Mouse (Mus musculus) liver, embryonic 16.5 days (tissue): Measurements from ENCODE around the gene Numa1. TPM values are rescaled to one million over a fixed set of nuclear protein-coding genes. Genes with fewer than 3 reads are reported as not detected.
"Not testable (repeated sequence)": the region's sequence is repeated elsewhere in the genome, so short reads cannot be mapped to it uniquely, and the experiment has no call there.

Experiments
- ATAC-seq: fragments of 200-750 bp; cut with Nextera tagmentation; 2 replicates; pipeline ENCODE4 v1.8.0; 2017; ENCODE audit warnings: low read depth, mild to moderate bottlenecking, moderate number of reproducible peaks, moderate library complexity
- H3K27ac ChIP-seq: fragments of 300-500 bp; sonication (generic); 2 replicates; pipeline ENCODE4 v1.5.1; 2014; ENCODE audit warnings: mild to moderate bottlenecking, low read length
- H3K27me3 ChIP-seq: fragments of 300-500 bp; sonication (generic); 2 replicates; pipeline ENCODE4 v1.6.1; 2014; ENCODE audit warnings: low read depth, low read length, mixed read lengths; ENCODE audit not compliant: control insufficient read depth, insufficient read depth
- H3K36me3 ChIP-seq: fragments of 300-500 bp; sonication (generic); 2 replicates; pipeline ENCODE4 v1.6.1; 2014; ENCODE audit warnings: mild to moderate bottlenecking; ENCODE audit not compliant: control insufficient read depth, insufficient read depth
- H3K4me1 ChIP-seq: fragments of 300-500 bp; sonication (generic); 2 replicates; pipeline ENCODE4 v1.6.1; 2014; ENCODE audit warnings: low read depth, low read length, mixed read lengths; ENCODE audit not compliant: control insufficient read depth
- H3K4me2 ChIP-seq: fragments of 300-500 bp; sonication (generic); 2 replicates; pipeline ENCODE4 v1.6.1; 2014; ENCODE audit warnings: low read depth, low read length, mixed read lengths
- H3K4me3 ChIP-seq: fragments of 300-500 bp; sonication (generic); 2 replicates; pipeline ENCODE4 v1.5.1; 2014; ENCODE audit warnings: low read depth, mild to moderate bottlenecking, low read length
- H3K9ac ChIP-seq: fragments of 300-500 bp; sonication (generic); 2 replicates; pipeline ENCODE4 v1.6.1; 2014; ENCODE audit warnings: low read depth, low read length
- H3K9me3 ChIP-seq: fragments of 300-500 bp; sonication (generic); replicated peaks from 2 replicates; pipeline ENCODE4 v1.6.1; 2016; ENCODE audit warnings: low read length; ENCODE audit not compliant: control insufficient read depth
- WGBS: fragments of 180-500 bp; shearing (Covaris S2); extraction: QIAGEN DNeasy Blood & Tissue Kit; methylation state at CpG from one replicate; pipeline ENCODE4 v1.1.7; 2014; ENCODE audit not compliant: insufficient replicate concordance; 5-methylcytosine and 5-hydroxymethylcytosine counted together
- polyA plus RNA-seq: library from polyadenylated mRNA; unstranded; fragments of >200 nt; fragmentation: Nextera tagmentation; extraction: Ambion mirVana; gene quantifications from 2 replicates; pipeline ENCODE4 v1.2.1, GENCODE M21; 2015

Numa1 gene
- polyA plus RNA-seq, 1 experiment from 2014 or later, result 32.1 TPM

- no peak overlapping the region for H3K4me3 ChIP-seq
- 0 out of 2 replicates have a peak, but pooled peaks have one; percentile 7 for ATAC-seq
- H3K4me1 ChIP-seq, result no peaks in the 10 kb centered on the region
- H3K27ac ChIP-seq, result no peak overlapping the region
- no peaks in the 10 kb centered on the region for H3K27me3 ChIP-seq
- peaks cover 24% of the 10 kb centered on the region for H3K36me3 ChIP-seq
- no peaks in the 10 kb centered on the region for H3K9me3 ChIP-seq
- no peak overlapping the region for H3K9ac ChIP-seq
- 82% methylated on average over 9 of the region's 9 CpGs for WGBS
- no peak overlapping the region for H3K4me2 ChIP-seq
These were observed 89.9 kb downstream of the Numa1 start for GRCm38 (mm10) chr7:102023821-102024220.

DNA sequence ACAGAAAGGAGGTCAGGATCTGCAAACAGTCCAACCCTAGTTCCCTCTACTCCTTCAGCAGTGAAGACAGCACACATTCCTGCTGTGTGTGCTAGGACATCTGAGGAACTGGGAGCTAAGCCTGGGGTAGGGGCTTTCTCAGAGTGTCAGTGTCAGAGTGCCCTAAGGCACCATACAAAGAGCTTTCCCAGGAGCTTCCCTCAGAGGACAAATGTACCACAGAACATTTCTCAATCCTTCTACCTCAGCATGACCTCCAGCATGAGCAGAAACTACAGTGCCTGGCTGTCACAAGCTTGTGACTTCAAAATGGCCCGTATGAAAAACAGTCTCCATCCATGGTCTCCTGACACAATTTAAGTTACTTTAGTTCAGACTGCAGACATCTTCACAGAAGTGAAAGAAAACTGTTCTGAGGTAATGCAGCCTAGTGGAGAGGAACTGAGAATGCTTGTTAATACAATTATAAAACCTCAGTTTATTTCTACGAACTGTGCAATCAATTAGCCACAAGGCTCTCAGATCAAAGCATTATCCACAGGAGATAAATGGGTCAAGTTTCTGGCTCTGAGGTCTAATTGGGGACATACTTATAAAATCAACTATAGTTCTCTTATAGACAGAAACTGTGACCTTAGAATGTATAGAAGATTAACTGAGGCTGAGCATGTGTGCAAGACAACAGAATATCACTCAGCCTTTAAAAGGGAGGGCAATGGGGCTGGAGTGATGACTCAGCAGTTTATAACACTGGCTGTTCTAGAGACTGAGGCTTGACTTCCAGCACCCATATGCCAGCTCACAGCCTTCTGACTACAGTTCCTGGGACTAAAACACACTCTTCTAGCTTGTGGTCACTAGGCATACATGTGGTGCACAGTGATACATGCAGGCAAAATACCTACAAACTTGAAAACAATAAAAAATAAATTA lies 91.5 kb downstream of the Numa1 start:
- Histone ChIP-seq H3K4me2 (no peak overlapping the region), H3K27ac (no peak overlapping the region), H3K36me3 (peaks cover 21% of the 10 kb centered on the region), H3K9ac (no peak overlapping the region), H3K4me3 (no peak overlapping the region), H3K9me3 (no peaks in the 10 kb centered on the region), H3K27me3 (no peaks in the 10 kb centered on the region), H3K4me1 (no peaks in the 10 kb centered on the region)
- 83% methylated on average over 2 of the region's 2 CpGs for WGBS
- ATAC-seq, result no peak

DNA sequence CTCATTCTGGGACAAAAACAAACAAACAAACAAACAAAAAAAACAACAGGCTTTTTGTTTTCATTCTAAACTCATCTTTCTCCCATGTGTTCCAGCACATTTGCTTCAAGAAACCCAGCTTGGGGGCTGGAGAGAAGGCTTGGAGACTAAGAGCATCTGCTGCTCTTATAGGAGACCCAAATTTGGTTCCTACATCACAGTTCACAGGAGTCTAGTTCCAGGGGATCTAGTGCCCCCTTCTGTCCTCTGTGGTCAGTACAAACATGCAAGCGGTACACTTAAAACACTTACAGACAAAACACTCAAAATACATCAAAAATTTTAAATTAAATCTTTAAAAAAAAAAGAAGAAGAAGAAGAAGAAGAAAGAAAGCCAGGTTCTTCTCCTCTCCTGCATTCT lies 101.0 kb downstream of the Numa1 start:
- Histone ChIP-seq H3K9me3 (no peaks in the 10 kb centered on the region), H3K36me3 (peaks cover 19% of the 10 kb centered on the region), H3K4me2 (no peak overlapping the region), H3K4me3 (no peak overlapping the region), H3K4me1 (no peaks in the 10 kb centered on the region), H3K27ac (no peak overlapping the region), H3K9ac (no peak overlapping the region), H3K27me3 (no peaks in the 10 kb centered on the region)
- 86% methylated on average over 1 of the region's 1 CpGs for WGBS
- no peak for ATAC-seq

- Histone ChIP-seq H3K9ac (no peak overlapping the region), H3K36me3 (peaks cover 19% of the 10 kb centered on the region), H3K4me1 (no peaks in the 10 kb centered on the region), H3K9me3 (no peaks in the 10 kb centered on the region), H3K4me3 (no peak overlapping the region), H3K27ac (no peak overlapping the region), H3K27me3 (no peaks in the 10 kb centered on the region), H3K4me2 (no peak overlapping the region)
- 78% methylated on average over 2 of the region's 2 CpGs for WGBS
- ATAC-seq, result no peak
These were observed 101.6 kb downstream of the Numa1 start for GRCm38 (mm10) chr7:102035534-102035933.

DNA sequence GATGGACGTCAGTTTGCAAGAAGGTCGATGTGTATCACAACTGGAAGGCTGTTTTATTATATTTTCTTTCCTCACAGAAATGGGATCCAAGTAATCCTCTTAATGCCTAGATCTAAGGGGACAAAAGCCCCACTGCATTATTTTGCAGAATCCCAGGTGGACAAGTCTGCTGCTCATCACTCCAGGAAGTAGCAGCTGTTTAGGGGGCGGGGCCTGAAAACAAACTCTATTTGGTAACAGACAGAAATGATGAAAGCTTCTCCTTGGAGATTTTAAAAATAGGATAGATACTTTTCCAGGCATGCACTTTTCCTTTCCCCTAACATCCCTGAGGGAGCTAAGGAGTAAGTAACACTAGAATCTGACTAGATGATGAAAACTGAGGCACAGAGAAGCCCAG lies 103.4 kb downstream of the Numa1 start:
- H3K27ac ChIP-seq, result no peak overlapping the region
- no peak for ATAC-seq
- no peaks in the 10 kb centered on the region for H3K9me3 ChIP-seq
- no peak overlapping the region for H3K4me2 ChIP-seq
- H3K27me3 ChIP-seq, result no peaks in the 10 kb centered on the region
- H3K36me3 ChIP-seq, result peaks cover 19% of the 10 kb centered on the region
- H3K4me1 ChIP-seq, result no peaks in the 10 kb centered on the region
- H3K9ac ChIP-seq, result no peak overlapping the region
- H3K4me3 ChIP-seq, result no peak overlapping the region
- 77% methylated on average over 3 of the region's 3 CpGs for WGBS

- H3K4me1 ChIP-seq, result no peaks in the 10 kb centered on the region
- no peak overlapping the region for H3K27ac ChIP-seq
- no peak overlapping the region for H3K4me2 ChIP-seq
- ATAC-seq, result no peak
- peaks cover 13% of the 10 kb centered on the region; the same call in 1 of the 2 replicates for H3K36me3 ChIP-seq
- no peaks in the 10 kb centered on the region for H3K27me3 ChIP-seq
- WGBS, result 59% methylated on average over 2 of the region's 2 CpGs
- no peaks in the 10 kb centered on the region for H3K9me3 ChIP-seq
- no peak overlapping the region for H3K4me3 ChIP-seq
- H3K9ac ChIP-seq, result no peak overlapping the region
These were observed 108.4 kb downstream of the Numa1 start for GRCm38 (mm10) chr7:102042314-102042713.

DNA sequence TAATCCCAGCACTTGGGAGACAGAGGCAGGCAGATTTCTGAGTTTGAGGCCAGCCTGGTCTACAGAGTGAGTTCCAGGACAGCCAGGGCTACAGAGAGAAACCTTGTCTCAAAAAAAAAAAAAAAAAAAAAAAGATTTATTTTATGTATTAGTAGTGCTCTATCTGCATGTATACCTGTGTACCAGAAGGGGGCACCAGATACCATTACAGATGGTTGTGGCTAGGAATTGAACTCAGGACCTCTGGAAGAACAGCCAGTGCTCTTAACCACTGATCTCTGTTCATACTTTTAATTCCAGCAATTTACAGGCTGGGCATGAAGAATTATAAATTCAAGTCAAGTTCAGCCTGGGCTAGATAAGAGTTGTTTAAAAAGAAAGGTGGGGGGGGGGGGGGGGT lies 114.6 kb downstream of the Numa1 start:
- H3K4me1 ChIP-seq, H3K27me3 ChIP-seq, H3K4me3 ChIP-seq, H3K27ac ChIP-seq, H3K4me2 ChIP-seq, H3K9ac ChIP-seq, H3K9me3 ChIP-seq, ATAC-seq, H3K36me3 ChIP-seq: not testable (repeated sequence)

DNA sequence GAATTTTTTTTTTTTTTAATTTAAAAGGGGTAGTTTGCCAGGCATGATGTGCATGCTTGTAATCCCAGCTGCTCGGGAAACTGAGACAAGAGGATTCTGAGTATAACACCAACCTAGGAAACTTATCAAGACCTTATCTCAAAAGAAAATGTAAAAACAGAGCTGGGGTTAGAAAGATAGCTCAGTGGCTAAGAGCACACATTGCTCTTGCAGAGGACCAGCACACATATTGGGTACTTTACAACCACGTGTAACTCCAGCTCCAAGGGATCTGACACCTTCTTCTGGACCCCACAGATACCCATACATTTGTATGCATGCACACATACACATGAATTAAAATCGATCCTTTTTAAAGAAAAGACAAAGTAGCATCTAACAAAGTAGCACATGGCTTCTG lies 127.4 kb downstream of the Numa1 start:
- no peak overlapping the region for H3K9ac ChIP-seq
- H3K27me3 ChIP-seq, result no peaks in the 10 kb centered on the region
- no peak overlapping the region for H3K4me3 ChIP-seq
- peaks cover 19% of the 10 kb centered on the region for H3K4me1 ChIP-seq
- ATAC-seq, result no peak
- H3K27ac ChIP-seq, result no peak overlapping the region
- WGBS, result 37% methylated on average over 3 of the region's 3 CpGs
- H3K9me3 ChIP-seq, result no peaks in the 10 kb centered on the region
- peaks cover 2% of the 10 kb centered on the region; the same call in 1 of the 2 replicates for H3K36me3 ChIP-seq
- H3K4me2 ChIP-seq, result no peak overlapping the region

DNA sequence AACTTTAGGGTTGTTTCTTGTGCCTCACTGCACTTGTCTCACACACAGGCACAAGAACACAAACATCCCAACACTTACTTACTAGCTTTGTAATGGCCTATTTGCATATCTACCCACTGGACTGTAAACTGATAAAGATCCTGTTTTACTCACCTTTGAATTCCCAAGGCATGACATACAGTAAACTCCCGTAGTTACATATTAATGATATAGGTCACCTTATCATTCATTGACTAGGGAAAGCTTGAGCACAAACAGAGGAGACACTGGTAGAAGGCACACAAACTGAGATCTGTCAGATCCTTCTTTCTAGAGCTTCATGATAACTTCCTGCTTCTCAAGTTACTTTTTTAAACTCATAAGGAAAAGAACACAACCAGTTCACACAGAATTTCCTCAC lies 128.3 kb downstream of the Numa1 start:
- no peaks in the 10 kb centered on the region for H3K27me3 ChIP-seq
- WGBS, result 70% methylated on average over 1 of the region's 1 CpGs
- H3K27ac ChIP-seq, result no peak overlapping the region
- no peak overlapping the region for H3K4me3 ChIP-seq
- no peak for ATAC-seq
- H3K4me2 ChIP-seq, result peak overlapping the region; percentile 17; the same call in 1 of the 2 replicates
- peaks cover 2% of the 10 kb centered on the region; the same call in 1 of the 2 replicates for H3K36me3 ChIP-seq
- H3K9ac ChIP-seq, result no peak overlapping the region
- no peaks in the 10 kb centered on the region for H3K9me3 ChIP-seq
- H3K4me1 ChIP-seq, result peaks cover 21% of the 10 kb centered on the region
